ENCODE assay signal across 9 mouse cellular contexts in the genomic region with DNA sequence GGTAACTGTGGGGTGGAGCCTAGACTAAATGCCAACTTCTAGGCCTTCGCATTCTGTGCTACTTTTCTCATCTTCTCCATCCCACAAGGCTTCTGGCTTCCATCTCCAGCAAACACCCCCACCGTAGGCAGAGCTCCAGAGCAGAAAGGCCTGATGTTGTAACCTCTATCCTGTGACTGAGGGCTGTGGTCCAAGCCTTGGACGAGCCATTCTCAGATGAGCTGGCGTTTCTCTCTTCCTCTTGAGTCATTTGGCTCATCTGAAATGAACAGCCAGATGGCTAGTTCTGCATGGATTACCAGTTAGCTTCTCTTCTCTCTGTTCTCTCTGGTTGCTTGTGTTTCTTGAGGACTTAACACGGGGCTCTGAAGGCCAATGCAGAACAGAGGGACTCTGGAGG. TPM values are rescaled to one million over a fixed set of nuclear protein-coding genes. Genes with fewer than 3 reads are reported as not detected.
DNase-seq lines count a peak whose midpoint lies in the region; ATAC-seq and TF ChIP-seq lines count a peak whose summit lies in the region.
"Had no signal": no experiment of that assay in that cellular context is flagged by ENCODE, and none has a peak within 500 bp of the region (broad histone marks: within the 10 kb centered on the region; RNA-seq: fewer than 3 reads in every experiment).

No protein-coding gene starts in this region.

- no peak for TF ChIP-seq POLR2A in myocyte (IDR thresholded peaks at IDR 0.05; ENCODE audit: insufficient read length, low read depth)

- no peaks in the 10 kb centered on the region for H3K27me3 ChIP-seq in myocyte (ENCODE audit: control insufficient read depth, insufficient read depth, insufficient read length)
- no peaks in the 10 kb centered on the region for H3K27me3 ChIP-seq in stomach, postnatal 0 days (ENCODE audit: control insufficient read depth, insufficient read depth, low read length)
- H3K27me3 ChIP-seq: limb, embryonic 12.5 days had no signal

- ATAC-seq in erythroid progenitor cell, adult 5-6 weeks (replicated peaks; ENCODE audit: low FRiP score, poor library complexity, severe bottlenecking), result no peak
- ATAC-seq in stomach, postnatal 0 days (ENCODE audit: low FRiP score, low TSS enrichment), result no peak
- ATAC-seq in megakaryocyte-erythroid progenitor cell, adult 5-6 weeks (replicated peaks; ENCODE audit: low FRiP score, low TSS enrichment, poor library complexity, severe bottlenecking), result no peak

- H3K9ac ChIP-seq in stomach, postnatal 0 days (ENCODE audit: low read length), result no peak overlapping the region
- H3K9ac ChIP-seq: limb, embryonic 12.5 days had no signal

- DNase-seq in layer of hippocampus, adult 11-12 months (ENCODE audit: low spot score), result peak; percentile 81
- DNase-seq in layer of hippocampus, postnatal 25 days (ENCODE audit: extremely low spot score in 1 of 2, low spot score in 1 of 2), result no peak
- DNase-seq in cerebellum, postnatal 25 days, result peak; percentile 74 to 82
- peak; percentile 42 to 74 for DNase-seq in layer of hippocampus, adult 2 months (ENCODE audit: low spot score in 2 of 2)
- no peak for DNase-seq in stomach, postnatal 0 days (ENCODE audit: low spot score)

- H3K36me3 ChIP-seq in myocyte (ENCODE audit: control insufficient read depth, insufficient read depth), result no peaks in the 10 kb centered on the region
- H3K36me3 ChIP-seq in stomach, postnatal 0 days (ENCODE audit: control insufficient read depth, insufficient read depth, low read length), result no peaks in the 10 kb centered on the region
- H3K36me3 ChIP-seq: limb, embryonic 12.5 days had no signal

- no peak for TF ChIP-seq CTCF in layer of hippocampus, adult 2 months (conservative IDR thresholded peaks at IDR 0.05)
- no peak for TF ChIP-seq CTCF in stomach, postnatal 0 days (IDR thresholded peaks at IDR 0.05; ENCODE audit: low read depth)

- H3K79me2 ChIP-seq in myocyte (ENCODE audit: control insufficient read depth, insufficient read depth), result no peaks in the 10 kb centered on the region

- H3K4me1 ChIP-seq in stomach, postnatal 0 days (replicated peaks; ENCODE audit: control insufficient read depth, insufficient read depth), result no peaks in the 10 kb centered on the region
- H3K4me1 ChIP-seq: limb, embryonic 12.5 days had no signal

- H3K4me2 ChIP-seq in myocyte (ENCODE audit: low read depth), result no peak overlapping the region
- no peak overlapping the region for H3K4me2 ChIP-seq in stomach, postnatal 0 days (replicated peaks; ENCODE audit: low read depth)
- H3K4me2 ChIP-seq: limb, embryonic 12.5 days had no signal

- TF ChIP-seq EP300 in stomach, postnatal 0 days (optimal IDR thresholded peaks at IDR 0.05), result no peak

- 72% methylated on average over 5 of the region's 5 CpGs for WGBS in stomach, postnatal 0 days

- no peak overlapping the region for H3ac ChIP-seq in myocyte (ENCODE audit: control insufficient read depth, insufficient read length)

- H3K9me3 ChIP-seq in stomach, postnatal 0 days (ENCODE audit: control insufficient read depth, low read length), result no peaks in the 10 kb centered on the region
- H3K9me3 ChIP-seq: limb, embryonic 12.5 days had no signal

- H3K4me3 ChIP-seq in layer of hippocampus, adult 2 months, result no peak overlapping the region
- no peak overlapping the region for H3K4me3 ChIP-seq in myocyte
- H3K4me3 ChIP-seq in stomach, postnatal 0 days (ENCODE audit: low read depth, low read length), result no peak overlapping the region
- H3K4me3 ChIP-seq: limb, embryonic 12.5 days had no signal

- peak overlapping the region; percentile 64 for H3K27ac ChIP-seq in layer of hippocampus, adult 2 months
- H3K27ac ChIP-seq in stomach, postnatal 0 days (replicated peaks), result no peak overlapping the region
- H3K27ac ChIP-seq: limb, embryonic 12.5 days had no signal

TF ChIP-seq in myocyte, 11 proteins besides CTCF, POLR2A, EP300 and RAD21:
- TF ChIP-seq CEBPB (IDR thresholded peaks at IDR 0.05; ENCODE audit: insufficient read depth, poor library complexity, severe bottlenecking) (peak; percentile 47; the same call in 1 of the 2 replicates), REST (IDR thresholded peaks at IDR 0.05; ENCODE audit: insufficient read depth, insufficient read length) (no peak)

RNA-seq across cellular contexts. Expression of a gene that starts 14.9 kb away (rescaled TPM):
- 1 to 10 TPM; 3.4 to 4.1 TPM for total RNA-seq in layer of hippocampus, postnatal 25 days (2021)
- total RNA-seq in layer of hippocampus, adult 2 months (2021), result 1 to 10 TPM; 3.3 to 4.6 TPM
- 1.3 TPM for polyA plus RNA-seq in myocyte (2012; fragmentation: generic; extraction: Trizol)
- total RNA-seq in erythroid progenitor cell, adult 5-6 weeks (2015; ENCODE audit: low replicate concordance), result 36.4 and 37.3 TPM in 2 replicates
- 20.9 and 29.3 TPM in 2 replicates for total RNA-seq in erythroid progenitor cell, adult 5-6 weeks (2017; ENCODE audit: low replicate concordance)
- 1.3 TPM in 2 replicates for polyA plus RNA-seq in stomach, postnatal 0 days (2015; fragmentation: Nextera tagmentation; extraction: Ambion mirVana)
- total RNA-seq in megakaryocyte-erythroid progenitor cell, adult 5-6 weeks (2014; fragmentation: Nextera tagmentation), result 10.4 and 26.2 TPM in 2 replicates
- total RNA-seq in megakaryocyte-erythroid progenitor cell, adult 5-6 weeks (2017), result 13.2 and 14.2 TPM in 2 replicates

RNA-seq across cellular contexts. Expression of a gene that starts 29.3 kb away (rescaled TPM):
- total RNA-seq in layer of hippocampus, postnatal 25 days (2021), result 10 to 100 TPM; 32.8 to 33.1 TPM
- 10 to 100 TPM; 32.8 to 35.2 TPM for total RNA-seq in layer of hippocampus, adult 2 months (2021)
- polyA plus RNA-seq in myocyte (2012; fragmentation: generic; extraction: Trizol), result 34.4 TPM
- total RNA-seq in erythroid progenitor cell, adult 5-6 weeks (2015; ENCODE audit: low replicate concordance), result 2.2 and 5.9 TPM in 2 replicates
- total RNA-seq in erythroid progenitor cell, adult 5-6 weeks (2017; ENCODE audit: low replicate concordance), result 13.2 and 16.2 TPM in 2 replicates
- 25.2 and 28.8 TPM in 2 replicates for polyA plus RNA-seq in stomach, postnatal 0 days (2015; fragmentation: Nextera tagmentation; extraction: Ambion mirVana)
- total RNA-seq in megakaryocyte-erythroid progenitor cell, adult 5-6 weeks (2014; fragmentation: Nextera tagmentation), result 19.8 and 20.0 TPM in 2 replicates
- 28.5 and 30.5 TPM in 2 replicates for total RNA-seq in megakaryocyte-erythroid progenitor cell, adult 5-6 weeks (2017)

RNA-seq across cellular contexts. Expression of a gene that starts 36.6 kb away (rescaled TPM):
- total RNA-seq in layer of hippocampus, postnatal 25 days (2021), result 10 to 100 TPM; 68.2 to 69.4 TPM
- 10 to 100 TPM; 76.9 to 77.5 TPM for total RNA-seq in layer of hippocampus, adult 2 months (2021)
- polyA plus RNA-seq in myocyte (2012; fragmentation: generic; extraction: Trizol), result 237 TPM
- total RNA-seq in erythroid progenitor cell, adult 5-6 weeks (2015; ENCODE audit: low replicate concordance), result 62.5 and 73.9 TPM in 2 replicates
- total RNA-seq in erythroid progenitor cell, adult 5-6 weeks (2017; ENCODE audit: low replicate concordance), result 34.0 and 59.3 TPM in 2 replicates
- 278 and 317 TPM in 2 replicates for polyA plus RNA-seq in stomach, postnatal 0 days (2015; fragmentation: Nextera tagmentation; extraction: Ambion mirVana)
- 31.7 and 48.4 TPM in 2 replicates for total RNA-seq in megakaryocyte-erythroid progenitor cell, adult 5-6 weeks (2014; fragmentation: Nextera tagmentation)
- total RNA-seq in megakaryocyte-erythroid progenitor cell, adult 5-6 weeks (2017), result 36.3 and 37.6 TPM in 2 replicates

Comparison
In these comparisons a context has a peak if more than half of its experiments do, and no peak if none do; other contexts are left out.
1. DNase-seq: peak in layer of hippocampus, adult 11-12 months (single experiment), cerebellum, postnatal 25 days (2 of 2) and layer of hippocampus, adult 2 months (2 of 2); none in layer of hippocampus, postnatal 25 days (0 of 2) and stomach, postnatal 0 days (single experiment).